Mouse (Mus musculus) ES-E14 (cell line): ENCODE measurements around the gene Katnb1. TPM values are rescaled to one million over a fixed set of nuclear protein-coding genes. Genes with fewer than 3 reads are reported as not detected.

Experiments
- DNase-seq: peaks from one replicate; pipeline ENCODE4 v3.0.0-alpha.2; 2013; ENCODE audit warnings: low read depth, low spot score
- H3K27ac ChIP-seq: 2 replicates; pipeline ENCODE4 v1.5.1; 2012; ENCODE audit warnings: low read depth, mild to moderate bottlenecking, low read length, moderate library complexity, mixed read lengths; ENCODE audit not compliant: poor library complexity, insufficient read depth, severe bottlenecking
- H3K36me3 ChIP-seq: 2 replicates; pipeline ENCODE4 v1.6.1; 2012; ENCODE audit warnings: mild to moderate bottlenecking, low read length, moderate library complexity, mixed read lengths; ENCODE audit not compliant: control insufficient read depth, poor library complexity, insufficient read depth, severe bottlenecking
- H3K4me1 ChIP-seq, 2 experiments: fragments of 150-350 bp in 1 of 2; sonication (generic) in 1 of 2; 2 replicates each; pipeline ENCODE4 v1.6.1; 2012; ENCODE audit warnings: low read length in 2 of 2, mild to moderate bottlenecking in 1 of 2, mixed read lengths in 1 of 2; ENCODE audit not compliant: control insufficient read depth in 2 of 2, insufficient read depth in 2 of 2, poor library complexity in 1 of 2
- H3K4me3 ChIP-seq, 2 experiments: fragments of 150-350 bp in 1 of 2; sonication (generic) in 1 of 2; 2 replicates each; pipeline ENCODE4 v1.5.1; 2012; ENCODE audit warnings: low read length in 2 of 2, low read depth in 1 of 2, mild to moderate bottlenecking in 1 of 2, mixed read lengths in 1 of 2; ENCODE audit not compliant: insufficient read depth in 1 of 2, poor library complexity in 1 of 2, severe bottlenecking in 1 of 2
- H3K9ac ChIP-seq: 2 replicates; pipeline ENCODE4 v1.6.1; 2012; ENCODE audit warnings: low read depth, mild to moderate bottlenecking, low read length, mixed read lengths; ENCODE audit not compliant: poor library complexity, insufficient read depth, severe bottlenecking
- H3K9me3 ChIP-seq: fragments of 150-350 bp; sonication (generic); 2 replicates; pipeline ENCODE4 v1.6.1; 2012; ENCODE audit warnings: low read depth, mild to moderate bottlenecking, low read length; ENCODE audit not compliant: control insufficient read depth, insufficient read depth
- CHD2 ChIP-seq: IDR thresholded peaks from 2 replicates; pipeline ENCODE4 v1.6.1; 2014; ENCODE audit warnings: mild to moderate bottlenecking, low read depth, low read length, inconsistent platforms
- HCFC1 ChIP-seq: IDR thresholded peaks from 2 replicates; pipeline ENCODE4 v1.6.1; 2012; ENCODE audit warnings: low read length, inconsistent platforms, borderline replicate concordance; ENCODE audit not compliant: insufficient read depth
- MAFK ChIP-seq: IDR thresholded peaks from 2 replicates; pipeline ENCODE4 v1.6.1; 2014; ENCODE audit warnings: mild to moderate bottlenecking, low read depth, low read length, inconsistent platforms; ENCODE audit not compliant: insufficient read depth
- ZC3H11A ChIP-seq: IDR thresholded peaks from 2 replicates; pipeline ENCODE4 v1.6.1; 2012; ENCODE audit warnings: low read depth, mild to moderate bottlenecking, inconsistent platforms, low read length, borderline replicate concordance
- ZNF384 ChIP-seq: IDR thresholded peaks from 2 replicates; pipeline ENCODE4 v1.6.1; 2012; ENCODE audit warnings: low read depth, low read length, inconsistent platforms
- in situ Hi-C, 2 experiments: fragments of 600-800 bp; cut with MboI; formaldehyde crosslinking; loops; one replicate each; pipeline ENCODE4 v1.15.1; 2025; ENCODE audit warnings: low sequenced_read_pairs in 2 of 2, inconsistent platforms in 1 of 2; ENCODE audit not compliant: unreplicated experiment in 2 of 2
- total RNA-seq: library from RNA; depleted of rRNA; stranded (reverse); fragments of 300-350 nt; gene quantifications from 2 replicates; pipeline ENCODE4 v1.2.3, GENCODE M21; 2012

The Katnb1 gene
- total RNA-seq, 1 experiment: 23.5 TPM

- TF ChIP-seq ZNF384 (no peak), ZC3H11A (no peak), CHD2 (no peak), MAFK (no peak), HCFC1 (no peak)
- Histone ChIP-seq H3K9ac (no peak overlapping the region), H3K4me1 (no peaks in the 10 kb centered on the region), H3K4me3 (no peak overlapping the region), H3K9me3 (no peaks in the 10 kb centered on the region), H3K27ac (no peak overlapping the region), H3K36me3 (peaks cover 45% of the 10 kb centered on the region)
- no peak for DNase-seq
- in situ Hi-C loops: no loop called here
These were observed 18.0 kb downstream of the Katnb1 start for GRCm38 (mm10) chr8:95099009-95099408.

- Histone ChIP-seq H3K4me1 (no peaks in the 10 kb centered on the region), H3K4me3 (no peak overlapping the region), H3K36me3 (peaks cover 47% of the 10 kb centered on the region), H3K27ac (no peak overlapping the region), H3K9me3 (no peaks in the 10 kb centered on the region), H3K9ac (no peak overlapping the region)
- in situ Hi-C loops: loop anchor here in 1 of 2 experiments (25.0 kb wide), 1 partner anchor 110 kb away; the partner anchor contains the start of gene Kifc3
- TF ChIP-seq CHD2 (no peak), ZNF384 (no peak), MAFK (no peak), HCFC1 (no peak), ZC3H11A (no peak)
- no peak for DNase-seq
These were observed 21.0 kb downstream of the Katnb1 start for GRCm38 (mm10) chr8:95101972-95102371.

- Histone ChIP-seq H3K4me3 (no peak overlapping the region), H3K36me3 (peaks cover 27% of the 10 kb centered on the region), H3K9me3 (no peaks in the 10 kb centered on the region), H3K27ac (no peak overlapping the region), H3K9ac (no peak overlapping the region), H3K4me1 (no peaks in the 10 kb centered on the region)
- no peak for DNase-seq
- in situ Hi-C loops: loop anchor here in 1 of 2 experiments (25.0 kb wide), 1 partner anchor 105 kb away; the partner anchor contains the start of gene Kifc3
- TF ChIP-seq CHD2 (no peak), MAFK (no peak), HCFC1 (no peak), ZNF384 (no peak), ZC3H11A (no peak)
These were observed 26.3 kb downstream of the Katnb1 start for GRCm38 (mm10) chr8:95107306-95107705.

GRCm38 (mm10) chr8:95112594-95112993, 31.6 kb downstream of the Katnb1 start:
- DNase-seq: no peak
- TF ChIP-seq ZC3H11A: no peak
- no peak for TF ChIP-seq MAFK
- TF ChIP-seq HCFC1: no peak
- TF ChIP-seq CHD2: no peak
- TF ChIP-seq ZNF384: no peak
- no peaks in the 10 kb centered on the region for H3K4me1 ChIP-seq
- H3K9ac ChIP-seq: no peak overlapping the region
- H3K36me3 ChIP-seq: peaks cover 9% of the 10 kb centered on the region
- H3K9me3 ChIP-seq: no peaks in the 10 kb centered on the region
- in situ Hi-C loops: loop anchor here in 1 of 2 experiments (25.0 kb wide), 1 partner anchor 100 kb away; the partner anchor contains the start of gene Kifc3
- no peak overlapping the region for H3K4me3 ChIP-seq
- no peak overlapping the region for H3K27ac ChIP-seq
